Mouse (Mus musculus): ENCODE results near the gene Garnl3. TPM values are rescaled to one million over a fixed set of nuclear protein-coding genes. Genes with fewer than 3 reads are reported as not detected.

The Garnl3 gene
- total RNA-seq (2023) = 1 to 10 TPM; 3.1 to 5.7 TPM

DNA sequence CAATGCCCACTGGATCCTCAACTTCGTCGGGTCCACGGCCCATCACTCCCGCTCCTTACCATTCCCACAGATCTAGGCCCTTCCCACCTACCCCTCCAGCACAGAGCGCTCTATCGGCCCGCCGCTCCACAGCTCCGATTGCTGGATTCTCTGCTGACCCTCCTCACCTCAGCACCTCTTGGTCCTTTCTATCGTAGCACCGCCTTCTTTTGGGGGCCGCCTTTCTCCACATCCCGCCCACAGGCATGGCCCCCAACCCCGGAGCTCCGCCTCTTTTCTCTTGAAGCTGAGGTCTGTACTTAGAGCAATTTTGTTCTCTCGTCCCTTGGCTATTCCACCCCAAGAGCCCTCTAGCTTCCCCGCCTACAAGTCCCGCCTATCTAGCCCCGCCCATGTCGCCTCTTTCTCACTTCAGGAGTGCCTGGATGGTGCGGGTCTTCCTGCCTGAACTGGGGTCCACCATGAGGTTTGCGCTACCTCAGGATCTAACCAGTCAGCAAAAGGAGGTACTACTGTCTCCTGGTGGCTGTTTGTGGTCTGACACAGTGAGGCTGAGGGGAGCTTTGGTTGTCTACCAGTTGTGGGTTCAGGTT is at the start of gene Garnl3:
Gene Garnl3, minus strand, starts transcription at position 155 of the 593 bp plus-strand sequence.

DNA sequence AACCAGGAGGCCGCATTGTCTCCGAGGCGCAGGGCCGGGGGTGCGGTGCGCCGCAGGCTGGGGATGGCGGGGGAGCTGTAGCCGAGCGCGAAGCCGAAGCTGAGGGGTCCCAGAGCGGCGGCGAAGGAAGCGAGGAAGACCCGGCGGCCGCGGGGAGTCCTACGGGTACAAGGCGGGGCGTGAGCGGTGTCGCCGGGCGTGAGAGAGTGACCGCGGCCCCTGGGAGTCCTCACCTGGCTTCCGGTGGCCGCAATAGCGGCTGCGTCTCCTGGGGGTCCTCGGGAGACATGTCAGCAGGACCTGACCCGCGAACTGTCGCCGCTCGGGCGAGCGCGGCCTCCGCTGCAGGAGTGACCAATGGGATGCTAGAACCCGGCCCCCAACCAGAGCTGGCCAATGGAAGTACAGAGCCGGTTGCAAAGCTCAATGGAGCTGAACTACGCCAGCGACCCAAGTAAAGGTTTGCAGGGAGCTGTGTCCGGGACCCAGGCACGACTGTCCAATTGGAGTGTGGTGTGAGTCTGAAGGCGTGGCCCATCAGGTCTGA is 149.7 kb downstream of the Garnl3 start, which contains the start of gene Slc2a8:
Gene Slc2a8, minus strand, starts transcription at position 359 of the 547 bp plus-strand sequence.

DNA sequence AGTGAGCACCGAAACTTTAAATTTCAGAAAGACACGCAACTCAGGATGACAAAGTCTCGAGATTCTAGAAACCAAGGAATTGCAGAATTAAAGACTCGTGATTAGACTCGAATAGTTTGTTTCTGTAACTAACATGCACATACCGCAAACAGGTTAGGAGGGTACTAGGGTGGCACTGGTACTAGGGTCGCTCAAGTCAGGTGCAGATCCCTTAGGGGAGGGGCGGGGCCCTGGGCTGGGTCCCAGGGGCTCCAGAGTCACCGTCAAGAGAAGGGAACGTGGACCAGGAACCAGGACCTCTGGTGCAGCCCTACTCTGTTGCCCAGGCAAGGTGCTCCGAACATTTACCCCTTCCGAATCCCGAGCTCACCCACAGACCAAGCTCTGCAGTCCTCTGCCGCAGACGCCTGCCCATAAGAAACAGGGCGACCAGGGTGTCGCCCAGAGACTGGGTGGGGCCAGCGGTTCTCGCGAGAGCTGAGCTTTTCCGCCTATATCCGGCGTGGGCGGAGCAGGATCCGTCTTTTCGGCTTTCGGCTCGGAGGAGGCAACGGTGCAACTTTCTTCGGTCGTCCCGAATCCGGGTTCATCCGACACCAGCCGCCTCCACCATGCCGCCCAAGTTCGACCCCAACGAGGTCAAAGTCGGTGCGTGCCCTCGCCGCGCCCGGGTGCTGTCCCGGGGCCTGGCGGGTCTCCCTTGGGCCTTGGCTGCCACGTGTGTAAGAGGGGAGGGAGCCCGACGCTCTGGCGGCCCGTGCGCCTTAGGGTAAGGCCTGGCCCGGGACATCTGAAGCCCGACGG is 170.1 kb downstream of the Garnl3 start, which contains the start of the genes Rpl12 and Lrsam1:
Gene Rpl12, plus strand, starts transcription at position 368 of the 804 bp plus-strand sequence.
Gene Lrsam1, minus strand, starts transcription at position 423 of the 804 bp plus-strand sequence.

Other genes with a start within 250 kb of the Garnl3 start
- 100 to 1,000 TPM; 198 to 233 TPM for gene Rpl12, start 170.1 kb downstream of the Garnl3 start, total RNA-seq (2023)
- gene Lrsam1, start 170.0 kb downstream of the Garnl3 start, total RNA-seq (2023) = 10 to 100 TPM; 17.5 to 20.1 TPM
- 10 to 100 TPM in 1 of 2 experiments, 1 to 10 TPM in 1; 6.7 to 10.7 TPM for gene Slc2a8, start 149.6 kb downstream of the Garnl3 start, total RNA-seq (2023)
- gene Angptl2, start 84.4 kb upstream of the Garnl3 start, total RNA-seq (2023) = 1 to 10 TPM; 1.0 to 2.6 TPM
- gene Ralgps1, start 239.8 kb upstream of the Garnl3 start, total RNA-seq (2023) = 1 to 10 TPM; 7.3 to 9.1 TPM